In the genomic region with DNA sequence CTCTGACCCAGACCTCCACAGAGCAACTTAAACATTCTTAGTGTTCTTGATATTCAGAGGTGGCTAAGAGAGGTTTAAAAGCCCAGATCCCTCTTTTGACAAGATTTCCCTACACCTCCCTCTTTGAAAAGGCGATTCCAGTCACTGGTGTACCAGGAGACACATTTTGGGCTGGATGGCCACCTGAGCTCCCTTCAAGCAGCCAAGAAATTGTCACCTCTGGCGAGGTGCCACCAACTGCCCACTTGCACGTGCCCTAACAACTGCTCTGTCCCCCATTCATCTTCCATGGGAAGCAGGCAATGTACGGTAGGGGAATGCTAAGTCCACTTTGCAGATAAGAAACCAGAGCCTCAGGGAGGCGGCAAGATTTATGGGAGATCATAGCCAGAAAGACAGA, we compare ENCODE assay signal across 23 mouse cellular contexts. TPM values are rescaled to one million over a fixed set of nuclear protein-coding genes. Genes with fewer than 3 reads are reported as not detected.
DNase-seq lines count a peak whose midpoint lies in the region; ATAC-seq lines count a peak whose summit lies in the region.
"Had no signal": no experiment of that assay in that cellular context is flagged by ENCODE, and none has a peak within 500 bp of the region (broad histone marks: within the 10 kb centered on the region; RNA-seq: fewer than 3 reads in every experiment).

No protein-coding gene starts in this region.

- no peak overlapping the region for H3K4me3 ChIP-seq in lung, embryonic 15.5 days
- H3K4me3 ChIP-seq: forebrain, embryonic 10.5 days; heart, adult 2 months; heart, embryonic 13.5 days; limb, embryonic 15.5 days; midbrain, embryonic 10.5 days had no signal

- H3K9ac ChIP-seq in lung, embryonic 15.5 days = no peak overlapping the region
- H3K9ac ChIP-seq: heart, embryonic 13.5 days; limb, embryonic 15.5 days; liver, embryonic 14.5 days; lung, embryonic 14.5 days had no signal

- no peak for ATAC-seq in cerebellum, adult (ENCODE audit: insufficient number of reproducible peaks, low FRiP score, low TSS enrichment)
- ATAC-seq in lung, embryonic 15.5 days (ENCODE audit: borderline replicate concordance, extremely low read depth, low FRiP score, low TSS enrichment) = no peak
- no peak for ATAC-seq in monocyte, adult 5-6 weeks (replicated peaks; ENCODE audit: insufficient number of reproducible peaks, low FRiP score, low TSS enrichment, poor library complexity, severe bottlenecking)
- ATAC-seq: inflammation-experienced regulatory T-cells, adult 6 months; midbrain, embryonic 16.5 days had no signal

- H3K27ac ChIP-seq in lung, embryonic 15.5 days = peak overlapping the region; percentile 69
- H3K27ac ChIP-seq: heart, adult 2 months; heart, embryonic 13.5 days; liver, embryonic 14.5 days; midbrain, embryonic 10.5 days had no signal

- H3K27me3 ChIP-seq in lung, embryonic 15.5 days = no peaks in the 10 kb centered on the region
- H3K27me3 ChIP-seq: limb, embryonic 15.5 days had no signal

- H3K4me2 ChIP-seq in lung, embryonic 15.5 days = no peak overlapping the region
- H3K4me2 ChIP-seq: heart, embryonic 13.5 days; limb, embryonic 15.5 days had no signal

- 48% methylated on average over 5 of the region's 5 CpGs for WGBS in lung, embryonic 15.5 days

- no peaks in the 10 kb centered on the region for H3K36me3 ChIP-seq in lung, embryonic 15.5 days
- H3K36me3 ChIP-seq: heart, embryonic 13.5 days; limb, embryonic 15.5 days had no signal

- no peaks in the 10 kb centered on the region for H3K9me3 ChIP-seq in lung, embryonic 15.5 days
- H3K9me3 ChIP-seq: forebrain, embryonic 10.5 days; heart, embryonic 13.5 days; limb, embryonic 15.5 days; midbrain, embryonic 10.5 days had no signal

- DNase-seq in cerebellum, adult 11 months = peak; percentile 54
- no peak for DNase-seq in lung, postnatal 36 days
- peak; percentile 65 to 69 for DNase-seq in cerebellum, postnatal 10 days
- DNase-seq in layer of hippocampus, adult 18-20 months (ENCODE audit: low spot score in 2 of 2) = no peak
- DNase-seq: adrenal gland, postnatal 25 days; gastrocnemius, postnatal 36 days; heart, postnatal 14 days; kidney, adult 2 months; layer of hippocampus, postnatal 36 days; lung, embryonic 14.5 days; thymus, adult 18-20 months; thymus, postnatal 36 days had no signal

- peaks cover 31% of the 10 kb centered on the region; the same call in 1 of the 2 replicates for H3K4me1 ChIP-seq in lung, embryonic 15.5 days

RNA-seq across cellular contexts. Expression of gene Bdh1, which starts 39.0 kb away (rescaled TPM):
- 6.2 and 7.3 TPM in 2 replicates for polyA plus RNA-seq in lung, embryonic 15.5 days (2015; fragmentation: Nextera tagmentation; extraction: Ambion mirVana)
- 100 to 1,000 TPM in 1 of 2 experiments, 10 to 100 TPM in 1; 90.0 to 103 TPM for total RNA-seq in layer of hippocampus, adult 18-20 months (2021)
- 0.68 to 3.1 TPM (median 1.2 TPM) in 3 replicates for total RNA-seq in monocyte, adult 5-6 weeks (2017)

Comparison
In these comparisons a context has a peak if more than half of its experiments do, and no peak if none do; other contexts are left out.
1. DNase-seq: peak in cerebellum, adult 11 months (single experiment) and cerebellum, postnatal 10 days (2 of 2); none in lung, postnatal 36 days (single experiment) and layer of hippocampus, adult 18-20 months (0 of 2).
2. RNA of gene Bdh1, which starts 39.0 kb away (total RNA-seq): 90.0 to 103 TPM in layer of hippocampus, adult 18-20 months; 0.68 to 3.1 TPM in monocyte, adult 5-6 weeks; every median in the first group is over 10 times any median in the second.